Mouse (Mus musculus): ENCODE data around the gene Smim17. TPM values are rescaled to one million over a fixed set of nuclear protein-coding genes. Genes with fewer than 3 reads are reported as not detected.
"Not testable (repeated sequence)": the region's sequence is repeated elsewhere in the genome, so short reads cannot be mapped to it uniquely, and the experiment has no call there.

Gene Smim17
- not detected in 2 replicates for polyA plus RNA-seq (2012; ENCODE audit: insufficient read depth, insufficient read length, missing spikeins)

DNA sequence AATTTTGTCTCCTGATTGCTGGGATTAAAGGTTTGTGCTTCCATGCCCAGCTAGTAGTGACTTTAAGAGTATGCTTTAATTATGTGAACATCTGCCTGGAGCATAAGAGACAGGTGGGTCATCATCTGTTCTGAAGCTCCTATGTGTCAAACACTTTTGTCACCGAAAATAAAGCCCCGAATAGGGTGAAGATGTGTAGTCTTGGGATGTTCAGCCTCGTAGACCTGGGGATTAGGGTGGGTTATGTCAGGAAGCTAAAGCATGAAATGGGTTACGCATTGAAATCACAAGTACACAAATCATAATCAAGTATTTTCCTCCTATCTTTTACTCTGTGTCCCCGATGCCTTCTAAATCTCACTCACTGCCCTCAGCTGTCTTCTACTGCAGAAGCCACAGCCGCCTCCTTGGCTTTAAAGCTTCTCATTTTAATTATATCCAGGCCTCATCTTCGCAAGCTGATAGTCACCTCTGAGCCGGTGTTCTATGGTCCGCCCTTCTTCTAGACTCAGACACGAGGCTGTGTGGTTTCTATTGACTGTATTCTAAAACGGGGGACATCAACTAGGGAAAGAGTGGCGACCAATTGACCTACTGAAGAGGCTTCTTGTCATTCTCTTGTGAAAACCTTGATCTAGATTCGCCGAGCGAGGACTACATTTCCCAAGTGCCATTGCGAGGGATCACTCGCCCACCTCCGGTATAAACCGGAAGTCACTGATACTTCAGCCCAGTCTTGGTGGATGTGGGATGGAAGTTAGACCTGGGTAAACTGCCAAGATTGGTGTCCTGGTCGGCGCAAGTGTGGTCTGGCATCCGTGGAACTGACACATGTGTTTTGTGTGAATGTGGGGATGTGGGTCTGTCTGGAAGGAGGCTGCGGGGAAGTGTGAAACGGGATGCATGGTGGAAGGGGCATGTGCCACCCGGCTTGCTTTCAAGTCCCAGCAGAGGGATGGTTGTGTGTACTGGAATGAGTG is at the start of gene Smim17:
Smim17 (plus strand) TSS at position 720 of the 980 bp plus-strand sequence.
- no peaks in the 10 kb centered on the region for H3K4me1 ChIP-seq (ENCODE audit: control insufficient read depth, insufficient read depth, insufficient read length, low read length)
- peak within 1 kb of the TSS; percentile 64 for H3K4me3 ChIP-seq (ENCODE audit: insufficient read depth, low read depth, low read length)
- H3K27ac ChIP-seq (replicated peaks; ENCODE audit: low read depth, low read length): no peak within 1 kb of the TSS

- Histone ChIP-seq H3K27ac (replicated peaks; ENCODE audit: low read depth, low read length) (no peak overlapping the region), H3K4me3 (ENCODE audit: insufficient read depth, low read depth, low read length) (no peak overlapping the region), H3K4me1 (ENCODE audit: control insufficient read depth, insufficient read depth, insufficient read length, low read length) (no peaks in the 10 kb centered on the region)
These were observed 40.4 kb upstream of the Smim17 start for GRCm38 (mm10) chr7:6358121-6358520.

DNA sequence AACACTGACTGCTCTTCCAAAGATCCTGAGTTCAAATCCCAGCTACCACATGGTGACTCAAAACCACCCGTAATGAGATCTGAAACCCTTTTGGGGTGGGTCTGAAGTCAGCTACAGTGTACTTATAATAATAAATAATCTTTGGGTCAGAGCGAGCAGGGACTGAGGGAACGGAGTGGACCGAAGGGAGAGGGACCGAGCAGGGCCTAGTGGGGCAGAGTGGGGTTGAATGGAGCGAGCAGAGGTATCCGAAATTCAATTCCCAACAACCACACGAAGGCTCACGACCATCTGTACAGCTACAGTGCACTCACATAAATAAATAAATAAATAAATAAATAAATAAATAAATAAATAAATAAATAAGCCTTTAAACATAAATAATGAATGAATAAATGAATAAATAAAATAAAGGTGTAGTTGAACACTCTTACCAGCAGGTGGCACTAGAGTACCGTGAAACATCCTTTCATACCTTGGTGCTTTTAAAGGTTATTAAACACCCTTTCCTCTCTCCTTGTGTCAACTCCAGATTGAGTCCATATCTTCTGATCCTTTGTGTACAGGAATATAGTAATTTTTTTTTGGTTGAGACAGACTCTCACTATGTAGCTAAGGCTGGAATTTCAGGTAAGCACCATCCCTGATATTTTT is 39.5 kb upstream of the Smim17 start:
- no peak overlapping the region for H3K4me3 ChIP-seq (ENCODE audit: insufficient read depth, low read depth, low read length)
- H3K27ac ChIP-seq (replicated peaks; ENCODE audit: low read depth, low read length): no peak overlapping the region
- peaks cover 5% of the 10 kb centered on the region for H3K4me1 ChIP-seq (ENCODE audit: control insufficient read depth, insufficient read depth, insufficient read length, low read length)

DNA sequence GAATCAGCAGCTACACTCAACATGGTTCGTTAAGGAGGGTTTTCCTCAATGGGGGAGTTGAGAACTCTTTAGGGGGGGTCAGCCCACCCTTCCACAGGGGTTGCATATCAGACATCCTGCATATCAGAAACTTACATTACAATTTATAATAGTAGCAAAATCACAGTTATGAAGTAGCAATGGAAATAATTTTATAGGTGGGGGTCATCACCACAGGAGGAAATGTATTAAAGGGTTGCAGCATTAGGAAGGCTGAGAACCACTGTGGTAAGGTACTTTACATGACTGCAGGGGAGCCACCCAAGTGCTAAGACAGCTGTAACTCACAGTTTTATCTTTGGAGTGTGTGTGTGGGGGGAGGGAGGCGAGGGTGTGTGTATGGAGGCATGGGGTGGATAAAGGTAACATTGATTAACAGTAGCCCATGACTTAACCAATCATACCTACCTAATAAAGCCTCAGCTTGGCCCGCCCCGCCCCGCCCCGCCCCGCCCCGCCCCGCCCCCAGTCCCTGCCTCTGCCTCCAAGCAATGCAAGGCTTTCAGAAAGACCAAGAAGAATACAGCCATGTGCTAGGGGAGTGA is 37.9 kb upstream of the Smim17 start:
- no peak overlapping the region for H3K27ac ChIP-seq (replicated peaks; ENCODE audit: low read depth, low read length)
- peaks cover 6% of the 10 kb centered on the region for H3K4me1 ChIP-seq (ENCODE audit: control insufficient read depth, insufficient read depth, insufficient read length, low read length)
- no peak overlapping the region for H3K4me3 ChIP-seq (ENCODE audit: insufficient read depth, low read depth, low read length)

- Histone ChIP-seq H3K4me1 (ENCODE audit: control insufficient read depth, insufficient read depth, insufficient read length, low read length) (peaks cover 6% of the 10 kb centered on the region), H3K27ac (replicated peaks; ENCODE audit: low read depth, low read length) (no peak overlapping the region), H3K4me3 (ENCODE audit: insufficient read depth, low read depth, low read length) (peak overlapping the region; percentile 66)
These were observed 36.8 kb upstream of the Smim17 start for GRCm38 (mm10) chr7:6361756-6362155.

GRCm38 (mm10) chr7:6362268-6363046 is 36.1 kb upstream of the Smim17 start:
- H3K27ac ChIP-seq (replicated peaks; ENCODE audit: low read depth, low read length): 0 out of 2 replicates have a peak overlapping the region, but pooled peaks have one; percentile 18
- H3K4me1 ChIP-seq (ENCODE audit: control insufficient read depth, insufficient read depth, insufficient read length, low read length): peaks cover 6% of the 10 kb centered on the region
- peak overlapping the region; percentile 95 for H3K4me3 ChIP-seq (ENCODE audit: insufficient read depth, low read depth, low read length)

DNA sequence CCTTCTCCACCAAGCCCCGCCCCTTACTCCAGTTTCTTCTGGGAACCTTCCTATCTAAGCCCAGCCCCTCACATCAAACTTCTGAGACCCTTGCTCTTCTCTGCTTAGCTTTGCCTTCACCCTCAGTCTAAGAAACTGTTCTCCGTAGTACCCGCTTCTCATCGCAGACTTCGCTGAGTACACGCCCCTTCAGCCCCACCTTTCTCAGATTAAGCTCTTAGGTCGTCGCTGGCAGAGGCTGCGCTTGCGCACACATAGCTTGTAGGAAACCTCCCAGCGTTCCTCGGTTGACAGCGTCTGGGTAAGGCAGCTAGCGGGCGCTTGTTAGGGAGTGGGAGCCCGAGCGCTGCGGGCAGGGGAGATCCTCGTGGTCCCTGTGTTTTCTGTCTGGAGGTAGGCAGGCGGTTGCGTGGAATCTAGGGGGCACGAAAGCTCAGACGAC is 35.4 kb upstream of the Smim17 start, which contains the start of gene Zfp78:
Zfp78 (plus strand) TSS at position 234 of the 442 bp plus-strand sequence.
- Histone ChIP-seq H3K4me3 (ENCODE audit: insufficient read depth, low read depth, low read length) (peak within 1 kb of the TSS; percentile 95), H3K4me1 (ENCODE audit: control insufficient read depth, insufficient read depth, insufficient read length, low read length) (peaks cover 6% of the 10 kb centered on the region), H3K27ac (replicated peaks; ENCODE audit: low read depth, low read length) (peak within 1 kb of the TSS; percentile 82)

- no peak overlapping the region for H3K4me3 ChIP-seq (ENCODE audit: insufficient read depth, low read depth, low read length)
- no peak overlapping the region for H3K27ac ChIP-seq (replicated peaks; ENCODE audit: low read depth, low read length)
- peaks cover 6% of the 10 kb centered on the region for H3K4me1 ChIP-seq (ENCODE audit: control insufficient read depth, insufficient read depth, insufficient read length, low read length)
These were observed 33.8 kb upstream of the Smim17 start for GRCm38 (mm10) chr7:6364761-6365160.

- Histone ChIP-seq H3K27ac (replicated peaks; ENCODE audit: low read depth, low read length) (no peak overlapping the region), H3K4me1 (ENCODE audit: control insufficient read depth, insufficient read depth, insufficient read length, low read length) (peaks cover 6% of the 10 kb centered on the region), H3K4me3 (ENCODE audit: insufficient read depth, low read depth, low read length) (no peak overlapping the region)
These were observed 31.3 kb upstream of the Smim17 start for GRCm38 (mm10) chr7:6367185-6367584.

DNA sequence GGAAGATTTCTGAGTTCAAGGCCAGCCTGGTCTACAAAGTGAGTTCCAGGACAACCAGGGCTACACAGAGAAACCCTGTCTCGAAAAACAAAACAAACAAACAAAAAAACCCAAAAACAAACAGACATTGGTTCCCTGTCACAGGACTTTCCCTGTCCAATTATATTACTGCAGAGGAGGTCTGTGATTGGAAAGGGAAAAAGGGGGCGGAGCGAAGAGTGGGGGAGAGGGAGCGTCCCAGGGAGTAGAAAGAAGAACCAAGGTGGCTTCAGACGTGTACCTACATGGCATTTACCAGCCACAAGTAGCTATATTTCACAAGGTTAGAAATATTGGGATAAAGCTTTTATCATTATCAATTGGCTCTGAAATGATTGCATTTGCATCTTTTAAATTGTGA is 30.4 kb upstream of the Smim17 start:
- not testable (repeated sequence) for H3K4me3 ChIP-seq (ENCODE audit: insufficient read depth, low read depth, low read length); H3K4me1 ChIP-seq (ENCODE audit: control insufficient read depth, insufficient read depth, insufficient read length, low read length)

DNA sequence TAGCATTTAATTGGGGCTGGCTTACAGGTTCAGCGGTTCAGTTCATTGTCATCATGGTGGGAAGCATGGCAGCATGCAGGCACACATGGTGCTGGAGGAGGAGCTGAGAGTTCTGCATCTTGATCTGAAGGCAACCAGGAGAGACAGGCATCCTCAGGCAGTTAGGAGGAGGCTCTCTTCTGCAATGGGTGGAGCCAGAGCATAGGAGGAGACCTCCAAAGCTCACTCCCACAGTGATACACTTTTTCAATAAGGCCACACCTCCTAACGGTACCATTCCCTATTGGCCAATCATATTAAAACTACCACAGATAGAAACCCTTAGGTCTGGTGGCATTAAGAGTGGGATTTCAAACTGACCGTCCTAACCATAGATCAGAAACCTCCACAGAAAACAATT is 29.1 kb upstream of the Smim17 start:
- no peak overlapping the region for H3K4me3 ChIP-seq (ENCODE audit: insufficient read depth, low read depth, low read length)
- no peaks in the 10 kb centered on the region for H3K4me1 ChIP-seq (ENCODE audit: control insufficient read depth, insufficient read depth, insufficient read length, low read length)
- no peak overlapping the region for H3K27ac ChIP-seq (replicated peaks; ENCODE audit: low read depth, low read length)

More for the DNA sequence above, 30.4 kb upstream of the Smim17 start:
- not testable (repeated sequence) for H3K27ac ChIP-seq (replicated peaks; ENCODE audit: low read depth, low read length)

GRCm38 (mm10) chr7:6372993-6373392 is 25.5 kb upstream of the Smim17 start:
- no peaks in the 10 kb centered on the region for H3K4me1 ChIP-seq (ENCODE audit: control insufficient read depth, insufficient read depth, insufficient read length, low read length)
- H3K4me3 ChIP-seq (ENCODE audit: insufficient read depth, low read depth, low read length): no peak overlapping the region
- H3K27ac ChIP-seq (replicated peaks; ENCODE audit: low read depth, low read length): no peak overlapping the region

DNA sequence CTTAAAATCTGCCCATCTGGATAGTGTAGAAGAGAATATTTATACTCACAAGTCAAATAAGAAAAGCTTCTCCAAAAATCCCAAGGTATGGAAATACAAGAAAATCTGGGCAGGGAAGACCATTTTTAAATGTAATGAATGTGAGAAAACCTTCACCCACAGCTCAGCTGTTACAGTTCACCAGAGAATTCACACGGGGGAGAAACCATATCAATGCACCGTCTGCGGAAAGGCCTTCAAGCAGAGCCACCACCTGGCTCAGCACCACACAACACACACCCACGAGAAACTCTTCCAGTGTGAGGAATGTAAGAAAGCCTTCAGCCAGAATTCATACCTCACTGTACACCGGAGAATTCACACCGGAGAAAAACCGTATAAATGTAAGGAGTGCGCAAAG is 20.1 kb upstream of the Smim17 start:
- Histone ChIP-seq H3K4me1 (ENCODE audit: control insufficient read depth, insufficient read depth, insufficient read length, low read length) (no peaks in the 10 kb centered on the region), H3K4me3 (ENCODE audit: insufficient read depth, low read depth, low read length) (no peak overlapping the region), H3K27ac (replicated peaks; ENCODE audit: low read depth, low read length) (no peak overlapping the region)

DNA sequence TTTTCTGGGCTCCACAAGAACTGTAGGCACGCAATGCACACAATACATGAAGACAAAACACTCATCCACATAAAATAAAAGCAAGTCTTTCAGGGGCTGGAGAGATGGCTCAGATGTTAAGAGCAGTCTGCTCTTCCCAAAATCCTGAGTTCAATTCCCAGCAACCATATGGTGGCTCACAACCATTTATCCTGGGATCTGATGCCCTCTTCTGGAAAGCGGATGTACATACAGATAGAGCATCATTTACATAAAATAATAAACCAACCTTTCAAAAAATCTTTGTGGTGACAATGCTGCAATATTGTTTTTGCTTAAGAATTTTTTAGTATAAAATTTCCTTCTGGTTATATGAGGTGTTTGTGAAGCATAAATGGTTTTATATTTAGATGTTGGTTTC is 17.1 kb upstream of the Smim17 start:
- Histone ChIP-seq H3K4me1 (ENCODE audit: control insufficient read depth, insufficient read depth, insufficient read length, low read length) (peaks cover 6% of the 10 kb centered on the region; the same call in 1 of the 2 replicates), H3K4me3 (ENCODE audit: insufficient read depth, low read depth, low read length) (no peak overlapping the region), H3K27ac (replicated peaks; ENCODE audit: low read depth, low read length) (no peak overlapping the region)
